8 mouse cellular contexts compared by ENCODE assay signal in the genomic region with DNA sequence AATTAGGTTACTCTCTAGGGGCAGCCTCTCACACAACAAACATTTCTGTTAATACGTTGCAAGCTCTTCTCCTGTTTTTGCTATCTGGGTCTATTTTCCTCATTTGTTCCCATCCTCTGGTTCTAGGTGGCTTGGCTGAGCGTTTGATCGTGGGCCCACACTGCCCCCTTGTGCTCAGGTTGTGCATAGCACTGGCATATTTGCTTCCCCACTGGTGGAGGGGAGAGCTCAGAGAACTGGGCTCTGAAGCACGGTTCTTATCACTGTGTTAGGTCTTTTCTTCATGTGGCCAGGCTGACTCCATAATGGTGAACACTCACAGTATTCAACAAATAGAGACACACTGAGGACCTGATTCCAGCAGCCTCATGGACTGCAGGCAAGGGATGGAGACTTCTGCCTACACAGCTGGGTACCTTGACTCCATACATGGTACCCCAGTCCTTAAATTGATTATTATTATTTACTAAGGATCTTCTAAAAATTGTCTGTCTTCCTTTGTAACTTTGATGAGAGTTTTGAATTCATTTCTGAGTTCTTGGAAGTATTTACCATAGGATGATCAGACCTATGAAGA. TPM values are rescaled to one million over a fixed set of nuclear protein-coding genes. Genes with fewer than 3 reads are reported as not detected.
DNase-seq lines count a peak whose midpoint lies in the region; ATAC-seq and TF ChIP-seq lines count a peak whose summit lies in the region.

No protein-coding gene starts in this region.

- H3K9ac ChIP-seq in heart, embryonic 11.5 days (ENCODE audit: low read depth, low read length), result no peak overlapping the region
- H3K9ac ChIP-seq in limb, embryonic 12.5 days (replicated peaks), result no peak overlapping the region

- no peaks in the 10 kb centered on the region for H3K4me1 ChIP-seq in heart, embryonic 11.5 days (ENCODE audit: control insufficient read depth, insufficient read depth, low read length)
- no peaks in the 10 kb centered on the region for H3K4me1 ChIP-seq in kidney, adult 2 months (ENCODE audit: control insufficient read depth, insufficient read depth, low read length)
- H3K4me1 ChIP-seq in limb, embryonic 12.5 days (replicated peaks), result no peaks in the 10 kb centered on the region

- H3K9me3 ChIP-seq in heart, embryonic 11.5 days (replicated peaks; ENCODE audit: control insufficient read depth, low read length), result no peaks in the 10 kb centered on the region
- no peaks in the 10 kb centered on the region for H3K9me3 ChIP-seq in limb, embryonic 12.5 days

- H3K27ac ChIP-seq in heart, embryonic 11.5 days (ENCODE audit: low read depth, low read length), result no peak overlapping the region
- H3K27ac ChIP-seq in kidney, adult 2 months (ENCODE audit: insufficient read depth, low read depth, low read length), result no peak overlapping the region
- H3K27ac ChIP-seq in limb, embryonic 12.5 days, result no peak overlapping the region

- peak; percentile 97 for DNase-seq in heart, adult 11 months
- peak; percentile 48 for DNase-seq in embryo, embryonic 11.5 days (ENCODE audit: low read depth, low spot score)
- DNase-seq in heart, adult 18-20 months, result peak; percentile 74 to 91
- peak; percentile 69 for DNase-seq in kidney, adult 2 months
- peak; percentile 40 for DNase-seq in naive thymus-derived CD4-positive, alpha-beta T cell, adult 2 months (ENCODE audit: low read depth)
- peak; percentile 63 for DNase-seq in splenic B cell, adult 2 months (ENCODE audit: low read depth, low spot score)

- peak; percentile 99 for TF ChIP-seq CTCF in kidney, adult 2 months (conservative IDR thresholded peaks at IDR 0.05; ENCODE audit: insufficient read depth, insufficient read length, low read depth, low read length)

- ATAC-seq in heart, embryonic 11.5 days (replicated peaks; ENCODE audit: insufficient number of reproducible peaks, low FRiP score, low TSS enrichment), result no peak; the same call in 1 of the 2 replicates
- ATAC-seq in limb, embryonic 12.5 days (ENCODE audit: insufficient number of reproducible peaks, insufficient read depth, low FRiP score, low TSS enrichment, low read depth), result peak; percentile 53; the same call in 1 of the 2 replicates

- H3K4me2 ChIP-seq in heart, embryonic 11.5 days, result no peak overlapping the region
- no peak overlapping the region for H3K4me2 ChIP-seq in limb, embryonic 12.5 days

- H3K36me3 ChIP-seq in heart, embryonic 11.5 days (ENCODE audit: control insufficient read depth, insufficient read depth, low read length), result no peaks in the 10 kb centered on the region
- H3K36me3 ChIP-seq in kidney, adult 2 months (ENCODE audit: control insufficient read depth, insufficient read depth, low read length), result no peaks in the 10 kb centered on the region
- no peaks in the 10 kb centered on the region for H3K36me3 ChIP-seq in limb, embryonic 12.5 days
- no peaks in the 10 kb centered on the region for H3K36me3 ChIP-seq in splenic B cell, adult 2 months (ENCODE audit: control insufficient read depth, insufficient read depth, low read length, poor library complexity, severe bottlenecking)

- no peak for TF ChIP-seq POLR2A in kidney, adult 2 months (IDR thresholded peaks at IDR 0.05; ENCODE audit: low read depth, low read length)

- WGBS in heart, embryonic 11.5 days (ENCODE audit: insufficient replicate concordance), result 4% methylated on average over 4 of the region's 4 CpGs
- under 1% methylated on average over 4 of the region's 4 CpGs for WGBS in kidney, adult 2 months
- WGBS in limb, embryonic 12.5 days, result 10% methylated on average over 4 of the region's 4 CpGs

- no peaks in the 10 kb centered on the region for H3K27me3 ChIP-seq in heart, embryonic 11.5 days (ENCODE audit: control insufficient read depth, insufficient read depth, low read length)
- H3K27me3 ChIP-seq in kidney, adult 2 months (replicated peaks; ENCODE audit: control insufficient read depth, insufficient read depth, low read length), result no peaks in the 10 kb centered on the region
- H3K27me3 ChIP-seq in limb, embryonic 12.5 days, result no peaks in the 10 kb centered on the region
- H3K27me3 ChIP-seq in splenic B cell, adult 2 months (ENCODE audit: control insufficient read depth, insufficient read depth, low read length, poor library complexity, severe bottlenecking), result no peaks in the 10 kb centered on the region; the same call in 1 of the 2 replicates

- no peak overlapping the region for H3K4me3 ChIP-seq in heart, embryonic 11.5 days (ENCODE audit: low read depth, low read length)
- H3K4me3 ChIP-seq in kidney, adult 2 months (ENCODE audit: insufficient read depth, low read depth, low read length), result no peak overlapping the region
- H3K4me3 ChIP-seq in limb, embryonic 12.5 days (replicated peaks), result no peak overlapping the region

RNA-seq across cellular contexts. Expression of gene Lrrc55, which starts 49.6 kb away (rescaled TPM):
- polyA plus RNA-seq in heart, embryonic 11.5 days (2014; fragmentation: Nextera tagmentation; extraction: Ambion mirVana), result 0.07 and 0.24 TPM in 2 replicates
- 1 to 10 TPM; 1.2 to 1.5 TPM for total RNA-seq in heart, adult 18-20 months (2021)
- 0.52 and 0.61 TPM in 2 replicates for polyA plus RNA-seq in kidney, adult 2 months (2012; rRNA removed)
- polyA plus RNA-seq in limb, embryonic 12.5 days (2016; fragmentation: Nextera tagmentation; extraction: Ambion mirVana), result 0.45 and 0.46 TPM in 2 replicates

Comparison
In these comparisons a context has a peak if more than half of its experiments do, and no peak if none do; other contexts are left out.
1. DNase-seq: peak in every context shown above with its lines; median percentile 97 in heart, adult 11 months; 82 in heart, adult 18-20 months; 69 in kidney, adult 2 months; 63 in splenic B cell, adult 2 months; 48 in embryo, embryonic 11.5 days; 40 in naive thymus-derived CD4-positive, alpha-beta T cell, adult 2 months.